Mouse (Mus musculus) cortical plate, adult 2 months (tissue): ENCODE results near the gene Sulf2.
A peak's percentile ranks its signal among the peaks of the same experiment; 100 is the strongest.

Experiments
- CTCF ChIP-seq: fragments of 200-500 bp; IDR thresholded peaks from 2 replicates; pipeline ENCODE4 v1.5.1; 2011; ENCODE audit warnings: mild to moderate bottlenecking, control low read depth, low read length; ENCODE audit not compliant: insufficient read depth; ENCODE audit errors: extremely low read depth
- POLR2A ChIP-seq: fragments of 200-500 bp; IDR thresholded peaks from 2 replicates; pipeline ENCODE4 v1.6.1; 2011; ENCODE audit warnings: mild to moderate bottlenecking, low read length, control low read depth; ENCODE audit not compliant: insufficient read depth; ENCODE audit errors: extremely low read depth

DNA sequence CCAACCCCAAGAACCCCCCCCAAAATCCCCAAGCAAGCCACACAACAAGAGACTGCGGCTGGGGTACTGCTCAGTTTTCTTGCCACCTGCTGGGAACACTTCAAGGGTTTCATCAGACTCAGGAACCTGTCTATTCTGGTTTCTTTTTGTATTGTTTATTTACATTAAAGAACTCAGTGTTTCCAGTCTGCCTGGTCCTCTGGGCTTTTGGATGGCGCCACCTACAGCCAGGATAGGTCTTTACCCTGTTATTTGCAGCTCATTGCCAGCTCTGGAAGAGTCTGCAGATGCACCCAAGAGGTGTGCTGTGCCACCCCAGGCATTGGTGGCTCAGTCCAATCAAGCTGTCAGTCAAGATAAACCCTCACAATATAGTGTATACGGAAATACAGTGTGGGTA is 119.7 kb downstream of the Sulf2 start:
- no peak for TF ChIP-seq POLR2A
- peak; percentile 56 for TF ChIP-seq CTCF
